Mouse (Mus musculus) lung, adult 2 months (tissue): ENCODE measurements around the gene Hnrnph3.

Source experiments
- CTCF ChIP-seq: fragments of 200-500 bp; IDR thresholded peaks from 2 replicates; pipeline ENCODE4 v1.5.1; 2011; ENCODE audit warnings: mild to moderate bottlenecking, low read length, control low read depth; ENCODE audit not compliant: insufficient read depth
- POLR2A ChIP-seq: fragments of 200-500 bp; IDR thresholded peaks from 2 replicates; pipeline ENCODE4 v1.6.1; 2011; ENCODE audit warnings: low read depth, mild to moderate bottlenecking, control low read depth, low read length, borderline replicate concordance; ENCODE audit errors: extremely low read depth

- no peak for TF ChIP-seq POLR2A
- no peak for TF ChIP-seq CTCF
Measured at GRCm38 (mm10) chr10:63023121-63023748, 782 bp downstream of the Hnrnph3 start.
